Mouse (Mus musculus) spleen, postnatal 4 days (tissue): ENCODE measurements around the gene Calm3.
"Not testable (repeated sequence)": the region's sequence is repeated elsewhere in the genome, so short reads cannot be mapped to it uniquely, and the experiment has no call there.

Experiments
- DNase-seq, 2 experiments: peaks; one replicate each; pipeline ENCODE4 v3.0.0; 2022; ENCODE audit warnings: low spot score in 2 of 2

Calm3 gene

GRCm38 (mm10) chr7:16924037-16924834 is at the start of gene Calm3:
Calm3 (minus strand) TSS chr7:16924114.
- DNase-seq, result peak; percentile 99 to 100

DNA sequence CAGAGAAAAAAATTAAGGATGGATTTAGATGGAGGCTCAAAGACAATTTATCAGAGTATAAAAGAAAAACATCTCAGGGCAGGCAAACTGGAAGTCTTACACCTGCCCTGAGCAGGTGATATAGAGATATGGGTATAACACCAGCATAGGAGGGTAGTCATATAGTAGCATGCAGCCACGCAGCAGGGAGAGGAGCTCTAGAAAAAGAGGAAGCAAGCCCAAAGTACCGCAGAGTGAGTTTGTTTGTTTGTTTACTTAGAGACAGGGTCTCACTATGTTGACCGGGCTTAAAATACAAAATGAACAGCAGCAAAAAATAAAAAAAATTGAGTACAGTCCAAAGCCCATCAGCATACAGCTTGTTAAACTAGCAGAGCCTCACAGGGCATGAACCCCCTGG is 47.2 kb upstream of the Calm3 start:
- DNase-seq, result no peak

- no peak for DNase-seq
Measured at GRCm38 (mm10) chr7:16968414-16968813, 44.5 kb upstream of the Calm3 start.

DNA sequence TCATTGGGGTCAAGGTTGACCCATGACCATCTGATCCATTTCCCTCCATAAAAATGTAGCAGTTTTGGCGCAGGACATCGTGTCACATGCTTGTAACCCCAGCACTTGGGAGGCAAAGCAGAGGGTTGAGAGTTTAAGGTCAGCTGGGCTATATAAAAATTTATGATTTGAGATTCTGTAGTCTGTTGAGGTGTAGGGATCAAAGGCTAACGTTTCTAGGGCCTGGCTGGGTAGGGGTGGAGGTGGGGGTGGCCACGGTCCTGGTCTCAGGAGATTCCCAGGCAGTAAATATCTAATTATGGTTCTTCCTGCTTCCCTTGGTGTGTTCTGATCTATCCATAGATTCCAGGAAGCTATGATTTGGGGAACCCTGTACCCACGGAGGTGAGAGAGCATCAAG is 37.8 kb upstream of the Calm3 start:
- DNase-seq, result no peak

GRCm38 (mm10) chr7:16959539-16960187 is 35.7 kb upstream of the Calm3 start, which contains the start of gene Pnmal1:
Pnmal1 (plus strand) TSS chr7:16959679.
- no peak for DNase-seq

DNA sequence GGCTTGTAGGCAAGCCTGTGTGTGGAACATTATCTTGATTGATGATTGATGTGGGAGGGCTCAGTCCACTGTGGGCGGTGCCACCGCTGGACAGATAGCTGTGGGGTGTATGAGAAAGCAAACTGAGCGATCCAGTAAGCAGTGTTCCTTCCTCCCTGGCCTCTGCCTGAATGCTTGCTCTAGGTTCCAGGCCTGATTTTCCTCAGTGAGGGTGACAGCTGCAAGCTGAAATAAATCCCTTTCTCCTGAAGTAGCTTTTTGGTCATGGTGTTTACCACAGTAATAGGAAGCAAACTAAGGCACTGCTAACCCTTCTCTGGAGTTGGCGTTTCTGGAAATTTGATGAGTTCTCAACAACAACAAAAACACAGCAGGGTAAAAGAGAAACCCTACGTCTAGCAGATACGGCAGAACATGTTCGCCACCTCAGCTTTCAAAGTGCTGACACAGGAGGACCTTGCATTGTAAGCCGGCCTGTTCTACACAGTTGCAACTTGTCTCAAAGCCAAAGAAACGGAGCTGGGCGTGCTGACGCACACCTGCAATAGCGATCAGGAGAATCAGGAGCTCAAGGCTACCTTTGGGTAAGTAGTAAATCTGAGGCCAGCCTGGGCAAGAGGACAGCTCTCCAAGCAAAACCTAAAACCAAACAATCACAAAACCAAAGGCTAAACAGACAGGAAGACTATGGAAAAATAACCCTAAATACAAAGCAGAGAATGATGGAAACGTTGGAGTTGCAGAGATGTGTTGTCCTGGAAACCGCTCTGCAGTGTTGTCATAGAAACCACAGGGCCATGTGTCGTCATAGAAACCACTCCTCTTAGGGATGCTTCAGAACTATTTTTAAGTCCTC is 32.7 kb upstream of the Calm3 start:
- DNase-seq, result no peak

DNA sequence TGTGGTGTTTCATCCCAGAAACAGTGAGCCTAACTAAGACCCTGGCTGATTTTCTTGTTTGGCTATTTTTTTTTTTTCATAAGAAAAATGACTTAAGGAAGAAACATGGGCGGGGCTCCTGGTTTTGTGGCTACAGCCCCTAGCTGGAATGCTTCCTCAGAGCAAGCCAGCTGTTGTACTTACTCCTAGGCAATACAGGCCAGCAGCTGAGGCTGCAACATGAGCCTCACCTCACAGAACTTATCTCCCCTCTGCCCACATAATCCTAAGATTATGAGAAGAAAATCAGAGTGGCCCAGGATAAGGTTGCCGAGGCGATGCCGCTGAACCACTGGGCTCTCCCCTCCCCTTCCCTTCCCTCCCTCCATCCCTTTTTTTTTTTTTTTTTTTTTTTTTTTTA is 31.8 kb upstream of the Calm3 start:
- no peak for DNase-seq

DNA sequence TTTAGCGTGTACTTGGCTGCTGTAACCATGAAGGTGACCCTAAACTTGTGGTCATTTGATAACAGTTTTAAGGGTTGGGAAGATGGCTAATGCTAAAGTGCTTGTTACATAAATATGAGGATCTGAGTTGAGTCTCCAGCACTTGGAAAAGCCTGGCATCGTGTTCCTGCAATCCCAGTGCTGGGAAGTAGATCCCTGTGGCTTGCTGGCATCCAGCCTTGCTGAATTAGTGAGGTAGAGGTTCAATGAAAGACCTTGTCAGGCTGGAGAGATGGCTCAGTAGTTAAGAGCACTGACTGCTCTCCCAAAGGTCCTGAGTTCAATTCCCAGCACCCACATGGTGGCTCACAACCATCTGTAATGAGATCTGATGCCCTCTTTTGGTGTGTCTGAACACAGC is 29.9 kb upstream of the Calm3 start:
- DNase-seq, result not testable (repeated sequence)

- DNase-seq, result peak; percentile 74 to 87
Measured at GRCm38 (mm10) chr7:16950861-16951635, 27.1 kb upstream of the Calm3 start.

DNA sequence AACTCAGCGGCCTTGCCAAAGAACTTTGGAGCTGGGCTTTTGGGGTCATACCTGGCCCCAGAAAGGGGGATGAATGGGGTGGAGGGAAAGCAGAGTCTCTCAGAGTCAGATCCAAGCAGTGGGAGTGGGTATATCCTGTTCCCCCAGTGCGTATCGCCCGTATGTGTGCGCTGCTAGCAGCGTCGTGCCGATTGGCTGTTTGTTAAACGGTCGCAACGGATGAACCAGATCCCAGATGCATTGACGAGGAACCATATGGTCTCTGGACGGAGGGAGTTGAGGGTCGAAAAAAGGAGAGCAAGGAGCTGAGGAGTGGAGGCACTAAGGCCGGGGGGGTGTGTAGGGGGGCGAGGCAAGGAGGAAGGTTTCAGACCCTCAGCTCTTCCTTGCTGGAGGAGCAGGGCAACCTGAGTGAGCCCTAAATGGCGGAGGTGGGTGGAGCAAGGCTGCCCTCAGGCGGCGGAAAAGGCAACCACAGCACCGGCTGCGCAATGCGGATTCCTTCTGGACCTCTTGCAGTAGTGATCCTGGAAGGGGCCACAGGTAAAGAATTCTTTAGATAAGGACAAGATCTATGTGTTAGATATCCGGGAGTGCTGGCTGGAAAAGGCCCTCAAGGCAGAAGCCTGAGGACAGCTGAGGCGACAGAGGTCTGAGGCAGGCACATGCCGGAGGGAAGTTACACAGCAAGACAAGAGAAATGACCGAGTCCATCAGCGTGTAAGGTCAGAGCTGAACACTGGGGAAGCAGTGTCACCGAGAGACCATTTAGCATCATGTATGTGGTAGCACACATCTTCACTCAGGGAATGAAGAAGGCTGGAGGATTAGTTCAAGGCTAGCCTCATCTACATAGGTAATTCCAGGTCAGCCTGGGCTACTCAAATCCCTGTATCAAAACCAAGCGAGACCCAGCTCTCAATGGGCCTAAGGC is 26.3 kb upstream of the Calm3 start:
- peak; percentile 60 to 84 for DNase-seq

- DNase-seq, result no peak
Measured at GRCm38 (mm10) chr7:16948923-16949458, 25.1 kb upstream of the Calm3 start.

GRCm38 (mm10) chr7:16947959-16948361 is 24.0 kb upstream of the Calm3 start:
- no peak for DNase-seq

- no peak for DNase-seq
Measured at GRCm38 (mm10) chr7:16947349-16947895, 23.5 kb upstream of the Calm3 start.

DNA sequence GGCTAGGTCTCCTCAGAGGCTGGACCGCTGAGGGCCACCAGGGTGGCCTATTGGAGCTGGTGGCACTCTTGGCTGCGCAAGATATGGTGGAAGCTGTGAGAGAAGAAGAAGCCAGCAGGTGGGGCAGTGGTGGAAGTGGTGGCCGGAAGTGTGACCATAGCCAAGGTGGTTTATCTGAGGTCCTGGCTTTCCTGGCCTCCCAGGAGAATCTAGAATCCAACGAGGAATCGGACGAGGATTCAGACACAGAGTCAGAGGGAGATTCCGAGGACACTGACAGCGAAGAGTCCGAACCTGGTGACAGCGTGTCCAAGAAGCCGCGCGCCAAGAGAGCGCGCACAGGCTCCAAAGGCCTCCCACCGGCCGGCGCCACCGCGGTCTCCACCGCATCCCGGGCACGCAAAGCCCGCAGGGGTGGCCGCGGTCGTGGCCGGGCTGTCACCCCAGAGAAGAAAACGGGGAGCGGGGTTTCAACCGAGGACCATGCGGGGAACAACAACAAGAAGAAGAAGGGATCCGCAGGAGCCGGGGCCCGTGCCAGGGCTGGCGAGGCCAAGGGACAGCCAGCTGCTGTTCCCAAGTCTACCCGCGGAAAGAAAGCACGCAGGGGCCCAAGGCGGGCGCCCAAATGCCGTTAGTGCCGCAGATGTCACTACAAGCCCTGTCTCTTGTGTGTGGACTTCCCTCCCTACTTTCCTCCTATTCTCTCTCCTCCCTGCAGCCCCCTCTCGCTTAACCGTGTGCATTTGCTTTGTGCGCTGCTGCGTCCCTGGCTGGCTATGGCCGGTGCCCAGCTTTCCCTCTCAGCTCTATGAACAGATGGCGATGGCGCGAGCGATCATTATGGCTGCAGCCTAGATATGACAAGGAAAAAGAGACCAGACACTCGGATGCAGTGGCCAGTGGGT is 22.8 kb upstream of the Calm3 start:
- DNase-seq, result no peak

GRCm38 (mm10) chr7:16945419-16945818 is 21.5 kb upstream of the Calm3 start:
- no peak for DNase-seq

DNA sequence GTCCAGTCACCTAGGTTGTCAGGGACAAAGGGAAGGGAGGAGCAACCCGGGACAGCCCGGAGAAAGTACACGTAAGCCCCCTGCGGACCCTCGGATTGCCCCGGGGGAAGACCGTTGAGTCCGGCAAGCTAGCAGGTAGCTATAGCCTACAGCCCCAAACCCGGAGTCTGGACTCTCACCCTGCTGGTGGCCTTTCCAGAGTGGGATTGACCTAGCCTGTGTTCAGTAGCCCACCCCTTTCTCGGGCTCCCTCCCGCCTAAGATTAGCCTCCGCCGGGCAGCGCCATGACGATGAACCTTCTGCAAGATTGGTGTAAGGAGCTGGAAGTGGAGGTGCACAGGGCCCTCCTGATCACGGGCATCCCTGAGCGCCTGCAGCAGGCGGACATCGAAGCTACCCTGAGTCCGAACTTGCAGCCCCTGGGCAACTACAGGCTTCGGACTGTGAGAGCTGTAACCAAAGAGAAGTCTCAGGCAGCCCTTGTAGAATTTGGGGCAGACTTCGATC is 20.9 kb upstream of the Calm3 start:
- no peak for DNase-seq

GRCm38 (mm10) chr7:16944061-16944807 is 20.3 kb upstream of the Calm3 start, which contains the start of gene Pnmal2:
Pnmal2 (plus strand) TSS chr7:16944682.
- peak; percentile 62 to 82 for DNase-seq

DNA sequence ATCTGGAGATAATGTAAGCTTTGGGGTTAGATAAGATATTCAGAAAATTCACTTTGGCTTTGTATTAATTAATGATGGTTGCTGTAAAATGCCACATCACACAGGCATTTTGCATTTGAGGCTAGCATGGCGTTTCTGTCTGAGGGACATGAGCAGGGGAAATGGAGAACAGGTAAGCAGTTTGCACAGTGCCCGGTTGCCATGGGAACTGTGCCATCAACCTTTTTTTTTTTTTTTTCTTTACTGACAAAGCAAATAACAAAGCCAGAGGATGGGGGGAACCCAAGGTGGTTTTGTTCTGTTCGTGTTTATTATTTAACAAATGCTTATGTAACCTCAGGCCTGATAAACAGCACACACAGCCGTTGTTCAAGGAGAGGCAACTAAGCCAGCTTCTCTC is 18.9 kb upstream of the Calm3 start:
- no peak for DNase-seq
